Mouse (Mus musculus) heart, embryonic 10.5 days (tissue): ENCODE data around the gene Carns1. TPM values are rescaled to one million over a fixed set of nuclear protein-coding genes. Genes with fewer than 3 reads are reported as not detected.

Experiments used
- DNase-seq: peaks from one replicate; pipeline ENCODE4 v3.0.0-alpha.2; 2017; ENCODE audit warnings: low spot score
- H3K27ac ChIP-seq: fragments of 300-500 bp; sonication (generic); 2 replicates; pipeline ENCODE4 v1.5.1; 2016; ENCODE audit warnings: mild to moderate bottlenecking
- H3K27me3 ChIP-seq: fragments of 300-500 bp; sonication (generic); 2 replicates; pipeline ENCODE4 v1.6.1; 2016; ENCODE audit warnings: mild to moderate bottlenecking; ENCODE audit not compliant: poor library complexity, insufficient read depth, severe bottlenecking
- H3K36me3 ChIP-seq: fragments of 300-500 bp; sonication (generic); 2 replicates; pipeline ENCODE4 v1.6.1; 2016; ENCODE audit warnings: mild to moderate bottlenecking, moderate library complexity
- H3K4me1 ChIP-seq: fragments of 300-500 bp; sonication (generic); 2 replicates; pipeline ENCODE4 v1.6.1; 2016; ENCODE audit warnings: mild to moderate bottlenecking
- H3K4me3 ChIP-seq: fragments of 300-500 bp; sonication (generic); 2 replicates; pipeline ENCODE4 v1.5.1; 2016; ENCODE audit warnings: mild to moderate bottlenecking, moderate library complexity
- H3K9me3 ChIP-seq: fragments of 300-500 bp; sonication (generic); 2 replicates; pipeline ENCODE4 v1.6.1; 2016; ENCODE audit warnings: mild to moderate bottlenecking, moderate library complexity
- whole genome bisulfite sequencing: fragments of 180-500 bp; shearing (Covaris S2); methylation state at CpG from one replicate; pipeline ENCODE4 v1.1.7; 2016; 5-methylcytosine and 5-hydroxymethylcytosine counted together
- polyA plus RNA-seq: library from polyadenylated mRNA; unstranded; fragments of >200 nt; fragmentation: Nextera tagmentation; extraction: Ambion mirVana; gene quantifications from 2 replicates; pipeline ENCODE4 v1.2.1, GENCODE M21; 2016

The Carns1 gene
- polyA plus RNA-seq, 1 experiment from 2014 or later: 2.8 TPM

DNA sequence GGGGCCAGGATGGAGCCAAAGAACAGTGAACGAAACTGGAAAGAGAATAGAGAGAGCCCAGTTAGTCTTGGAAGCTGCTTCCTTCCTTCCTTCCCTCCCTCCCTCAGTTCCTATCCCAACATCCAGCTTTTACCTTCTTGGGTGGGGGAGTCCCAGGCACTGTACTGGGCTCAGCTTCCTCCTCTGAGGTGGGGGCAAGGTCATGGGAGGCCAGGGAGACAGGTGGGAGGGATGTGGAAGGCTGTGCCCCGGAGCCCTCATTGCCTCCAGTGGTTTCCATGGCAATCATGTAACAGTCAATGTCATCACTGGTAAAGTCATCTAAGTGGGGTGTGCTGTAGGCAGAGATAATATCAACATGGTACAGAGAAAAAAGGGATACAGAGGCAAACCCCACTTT lies 20.8 kb upstream of the Carns1 start:
- Histone ChIP-seq H3K9me3 (no peaks in the 10 kb centered on the region), H3K4me3 (no peak overlapping the region), H3K27ac (no peak overlapping the region), H3K27me3 (no peaks in the 10 kb centered on the region), H3K36me3 (peaks cover 73% of the 10 kb centered on the region), H3K4me1 (peaks cover 64% of the 10 kb centered on the region)
- DNase-seq: no peak
- 72% methylated on average over 2 of the region's 2 CpGs for WGBS

DNA sequence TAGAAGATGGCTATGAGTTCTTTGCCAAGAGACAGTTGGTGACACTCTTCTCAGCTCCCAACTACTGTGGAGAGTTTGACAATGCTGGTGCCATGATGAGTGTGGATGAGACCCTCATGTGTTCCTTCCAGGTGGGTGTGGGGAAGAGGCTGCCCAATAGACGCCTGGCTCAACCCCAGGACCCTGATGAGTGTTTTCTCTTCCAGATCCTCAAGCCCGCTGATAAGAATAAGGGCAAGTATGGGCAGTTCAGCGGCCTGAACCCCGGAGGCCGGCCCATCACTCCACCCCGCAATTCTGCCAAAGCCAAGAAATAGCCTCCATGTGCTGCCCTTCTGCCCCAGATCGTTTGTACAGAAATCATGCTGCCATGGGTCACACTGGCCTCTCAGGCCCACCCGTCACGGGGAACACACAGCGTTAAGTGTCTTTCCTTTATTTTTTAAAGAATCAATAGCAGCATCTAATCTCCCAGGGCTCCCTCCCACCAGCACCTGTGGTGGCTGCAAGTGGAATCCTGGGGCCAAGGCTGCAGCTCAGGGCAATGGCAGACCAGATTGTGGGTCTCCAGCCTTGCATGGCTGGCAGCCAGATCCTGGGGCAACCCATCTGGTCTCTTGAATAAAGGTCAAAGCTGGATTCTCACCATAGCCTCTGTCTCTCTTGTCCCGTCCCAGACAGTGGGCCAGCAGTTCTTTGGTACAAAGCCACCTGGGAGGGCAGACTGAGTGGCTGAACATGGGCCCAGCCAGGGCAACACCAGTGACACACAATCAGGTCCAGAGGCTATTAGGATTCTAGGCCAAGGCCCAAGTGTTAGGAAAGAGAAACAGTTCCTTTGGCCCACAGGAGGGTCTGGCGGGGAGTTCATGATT lies 19.7 kb upstream of the Carns1 start:
- Histone ChIP-seq H3K27ac (no peak overlapping the region), H3K4me1 (peaks cover 60% of the 10 kb centered on the region), H3K9me3 (no peaks in the 10 kb centered on the region), H3K36me3 (peaks cover 68% of the 10 kb centered on the region), H3K4me3 (peak overlapping the region; percentile 12; the same call in 1 of the 2 replicates), H3K27me3 (no peaks in the 10 kb centered on the region)
- DNase-seq: no peak
- 77% methylated on average over 12 of the region's 12 CpGs for WGBS

GRCm38 (mm10) chr19:4194021-4194724 lies 18.9 kb upstream of the Carns1 start:
- H3K4me1 ChIP-seq: peaks cover 54% of the 10 kb centered on the region
- 77% methylated on average over 8 of the region's 8 CpGs for WGBS
- H3K36me3 ChIP-seq: peaks cover 60% of the 10 kb centered on the region

GRCm38 (mm10) chr19:4193129-4193528 lies 17.9 kb upstream of the Carns1 start:
- no peak for DNase-seq
- Histone ChIP-seq H3K27ac (peak overlapping the region; percentile 99), H3K4me1 (peaks cover 50% of the 10 kb centered on the region), H3K9me3 (no peaks in the 10 kb centered on the region), H3K36me3 (peaks cover 50% of the 10 kb centered on the region), H3K27me3 (0 out of 2 replicates have a peak, but pooled peaks cover 3% of the 10 kb centered on the region), H3K4me3 (peak overlapping the region; percentile 83)
- 67% methylated on average over 6 of the region's 6 CpGs for WGBS

More at GRCm38 (mm10) chr19:4194021-4194724, 18.9 kb upstream of the Carns1 start:
- Histone ChIP-seq H3K27me3 (0 out of 2 replicates have a peak, but pooled peaks cover 1% of the 10 kb centered on the region), H3K27ac (no peak overlapping the region; the same call in 1 of the 2 replicates), H3K9me3 (no peaks in the 10 kb centered on the region), H3K4me3 (peak overlapping the region; percentile 83)
- DNase-seq: no peak

DNA sequence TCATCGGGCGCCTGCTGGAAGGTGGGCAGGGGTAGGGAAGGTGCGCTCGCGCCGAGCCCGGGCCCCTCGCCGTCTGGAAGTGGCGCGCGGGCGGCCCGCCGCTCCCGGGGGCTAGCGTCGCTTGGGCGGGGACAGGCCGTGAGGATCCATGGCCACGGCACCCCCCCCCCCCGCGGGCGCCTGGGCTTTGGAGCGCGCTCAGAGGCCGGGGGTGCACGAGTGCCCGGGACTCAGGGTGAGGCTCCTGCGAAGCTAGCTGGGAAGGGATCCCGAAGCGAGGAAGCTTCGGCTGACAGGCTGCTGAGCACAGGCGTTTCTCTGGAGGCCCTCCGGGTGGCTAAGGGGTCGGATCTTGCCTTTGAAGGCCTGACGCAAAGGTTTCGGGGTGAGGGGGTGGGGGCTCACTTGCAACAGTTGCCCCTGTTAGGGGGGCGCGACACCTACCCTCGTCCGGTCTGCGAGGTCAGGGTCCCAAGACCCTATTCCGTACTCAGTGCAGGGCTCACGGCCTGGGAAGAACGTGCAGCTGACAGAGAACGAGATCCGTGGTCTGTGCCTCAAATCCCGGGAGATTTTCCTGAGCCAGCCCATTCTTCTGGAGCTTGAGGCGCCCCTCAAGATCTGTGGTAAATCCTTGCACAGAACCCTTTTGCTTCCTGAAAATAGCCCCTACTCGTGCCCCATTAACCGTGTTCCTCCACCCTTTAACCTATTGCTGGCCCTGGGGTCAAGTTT lies 17.1 kb upstream of the Carns1 start:
- 0 out of 2 replicates have a peak, but pooled peaks cover 3% of the 10 kb centered on the region for H3K27me3 ChIP-seq
- H3K36me3 ChIP-seq: peaks cover 43% of the 10 kb centered on the region
- H3K27ac ChIP-seq: peak overlapping the region; percentile 99
- H3K4me3 ChIP-seq: peak overlapping the region; percentile 83
- no peak for DNase-seq
- 1% methylated on average over 52 of the region's 52 CpGs for whole genome bisulfite sequencing
- H3K4me1 ChIP-seq: peaks cover 57% of the 10 kb centered on the region
- no peaks in the 10 kb centered on the region for H3K9me3 ChIP-seq

GRCm38 (mm10) chr19:4191528-4192250 lies 16.4 kb upstream of the Carns1 start, which contains the start of gene Ppp1ca:
Gene Ppp1ca (plus strand): TSS chr19:4192065.
- peaks cover 54% of the 10 kb centered on the region for H3K4me1 ChIP-seq
- H3K9me3 ChIP-seq: no peaks in the 10 kb centered on the region
- DNase-seq: peak; percentile 98
- peaks cover 36% of the 10 kb centered on the region for H3K36me3 ChIP-seq
- peak within 1 kb of the TSS; percentile 83 for H3K4me3 ChIP-seq
- 6% methylated on average over 45 of the region's 47 CpGs for WGBS
- 0 out of 2 replicates have a peak, but pooled peaks cover 3% of the 10 kb centered on the region for H3K27me3 ChIP-seq
- peak within 1 kb of the TSS; percentile 99 for H3K27ac ChIP-seq

DNA sequence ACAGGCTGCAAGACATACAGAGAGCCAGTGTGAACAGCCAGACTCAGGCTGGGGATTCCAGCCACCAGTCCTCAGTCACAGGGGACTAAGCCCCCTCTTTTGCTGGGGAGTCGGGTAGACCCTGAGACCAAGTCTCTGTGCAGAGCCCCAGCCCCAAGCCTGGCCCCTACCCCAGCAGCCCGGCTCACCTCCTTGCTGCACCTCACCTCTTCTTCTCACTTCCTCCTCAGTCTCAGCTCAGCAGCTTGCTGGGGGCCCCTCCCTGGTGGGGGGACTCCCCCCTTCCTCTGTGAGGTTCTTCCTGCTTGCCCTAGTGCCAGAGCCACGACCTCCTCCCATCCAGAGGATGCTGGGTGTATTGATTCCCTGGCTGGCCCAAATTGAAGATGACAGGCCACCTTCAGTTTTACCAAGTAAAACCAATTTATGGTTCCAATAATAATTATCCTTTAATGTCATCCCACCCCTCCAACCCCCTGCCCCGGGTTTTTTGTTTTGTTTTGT lies 15.6 kb upstream of the Carns1 start, which contains the start of gene Tbc1d10c:
Tbc1d10c (minus strand) TSS at position 454 of the 504 bp plus-strand sequence.
- H3K27ac ChIP-seq: peak within 1 kb of the TSS; percentile 99
- H3K9me3 ChIP-seq: no peaks in the 10 kb centered on the region
- 0 out of 2 replicates have a peak, but pooled peaks cover 3% of the 10 kb centered on the region for H3K27me3 ChIP-seq
- peak within 1 kb of the TSS; percentile 83 for H3K4me3 ChIP-seq
- H3K36me3 ChIP-seq: peaks cover 28% of the 10 kb centered on the region
- DNase-seq: no peak
- peaks cover 50% of the 10 kb centered on the region for H3K4me1 ChIP-seq
- WGBS: 57% methylated on average over 4 of the region's 4 CpGs

DNA sequence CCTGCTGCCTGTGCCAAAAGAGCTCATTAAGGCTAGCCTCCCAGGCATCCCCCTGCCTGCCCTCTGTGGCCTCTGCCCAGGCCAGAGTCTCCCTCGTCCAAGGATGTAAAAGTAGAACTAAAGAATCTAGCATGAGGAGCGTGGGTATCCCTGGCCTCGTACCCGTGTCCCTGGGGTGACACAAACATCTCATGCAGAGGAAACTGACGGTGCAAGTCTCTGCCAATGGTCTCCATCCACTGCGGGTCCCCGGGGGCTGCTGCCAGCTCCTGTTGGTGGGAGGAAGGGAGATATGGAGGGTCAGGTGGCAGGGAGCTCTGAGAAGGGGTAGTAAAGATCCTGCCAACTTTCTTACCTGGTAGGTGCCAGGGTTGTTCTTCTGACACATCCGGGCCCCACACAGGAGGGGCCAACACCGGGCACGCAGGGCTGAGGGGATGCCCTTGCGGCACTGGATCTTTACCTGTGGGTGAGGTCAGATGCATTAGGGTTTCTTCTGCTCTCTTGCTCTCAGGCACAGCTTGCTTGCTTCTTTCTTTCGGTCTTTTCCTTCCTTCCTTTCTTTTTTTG lies 13.9 kb upstream of the Carns1 start:
- peaks cover 56% of the 10 kb centered on the region for H3K4me1 ChIP-seq
- H3K36me3 ChIP-seq: peaks cover 11% of the 10 kb centered on the region
- no peaks in the 10 kb centered on the region for H3K9me3 ChIP-seq
- H3K27ac ChIP-seq: no peak overlapping the region
- H3K4me3 ChIP-seq: no peak overlapping the region
- 0 out of 2 replicates have a peak, but pooled peaks cover 3% of the 10 kb centered on the region for H3K27me3 ChIP-seq
- WGBS: 83% methylated on average over 12 of the region's 12 CpGs
- DNase-seq: no peak

- Histone ChIP-seq H3K27ac (peak overlapping the region; percentile 25; the same call in 1 of the 2 replicates), H3K9me3 (no peaks in the 10 kb centered on the region), H3K4me3 (no peak overlapping the region), H3K27me3 (0 out of 2 replicates have a peak, but pooled peaks cover 6% of the 10 kb centered on the region), H3K36me3 (no peaks in the 10 kb centered on the region), H3K4me1 (peaks cover 49% of the 10 kb centered on the region)
- DNase-seq: no peak
- WGBS: 65% methylated on average over 3 of the region's 3 CpGs
These were observed 12.0 kb upstream of the Carns1 start for GRCm38 (mm10) chr19:4187303-4187702.

DNA sequence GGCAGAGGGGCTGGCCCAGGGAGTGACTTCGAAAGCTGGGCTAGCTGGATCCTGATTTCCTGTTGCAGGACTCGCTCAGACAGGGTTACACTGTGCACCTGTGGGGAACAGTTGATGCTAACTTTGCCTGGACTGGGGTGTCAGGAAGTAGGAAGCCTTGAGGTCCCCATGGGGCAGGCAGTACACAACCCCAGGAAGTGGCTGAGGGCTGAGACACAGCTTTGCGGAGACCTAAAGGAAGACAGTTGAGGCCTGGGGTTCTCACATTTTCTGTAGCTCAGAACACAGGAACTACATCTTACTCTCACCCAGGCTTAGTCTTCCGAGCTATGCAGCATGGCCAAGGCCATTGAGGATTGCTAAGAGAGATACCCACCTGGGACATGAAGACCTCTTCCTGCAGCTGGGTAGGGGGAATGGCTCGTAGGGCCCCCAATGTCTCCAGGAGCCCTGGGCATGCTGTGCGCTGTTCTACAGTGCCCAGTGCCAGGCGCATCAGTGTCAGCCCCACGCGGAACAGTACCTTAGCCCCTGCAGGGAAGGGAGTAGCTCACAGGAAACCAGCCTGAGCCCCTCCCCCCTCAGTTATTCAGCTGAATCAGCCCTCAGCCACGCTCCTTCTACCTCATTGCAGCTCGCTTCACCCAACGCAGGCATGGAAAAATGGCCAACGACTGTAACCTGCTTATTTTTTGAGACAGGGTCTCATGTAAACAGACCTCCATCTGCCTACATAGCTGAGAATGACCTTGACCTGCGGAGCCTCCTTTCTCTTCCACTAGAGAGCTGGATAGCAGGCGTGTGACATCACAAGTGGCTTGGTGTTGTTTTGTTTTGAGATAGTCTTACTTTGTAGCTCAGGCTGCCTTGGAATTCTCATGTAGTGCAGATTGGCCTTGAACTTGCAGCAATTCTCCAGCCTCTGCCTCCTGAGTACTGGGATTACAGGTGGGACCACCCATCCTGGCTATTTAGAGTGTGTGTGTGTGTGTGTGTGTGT lies 10.0 kb upstream of the Carns1 start:
- Histone ChIP-seq H3K9me3 (no peaks in the 10 kb centered on the region), H3K27ac (peak overlapping the region; percentile 77), H3K4me3 (no peak overlapping the region), H3K4me1 (peaks cover 41% of the 10 kb centered on the region), H3K27me3 (0 out of 2 replicates have a peak, but pooled peaks cover 6% of the 10 kb centered on the region), H3K36me3 (no peaks in the 10 kb centered on the region)
- DNase-seq: no peak
- 45% methylated on average over 15 of the region's 15 CpGs for WGBS
